Mouse (Mus musculus): ENCODE data around the gene Tspan8. TPM values are rescaled to one million over a fixed set of nuclear protein-coding genes. Genes with fewer than 3 reads are reported as not detected.

Tspan8 gene
- polyA plus RNA-seq, 1 experiment from 2014 or later: 0.72 TPM

GRCm38 (mm10) chr10:115825289-115825688, 8.7 kb downstream of the Tspan8 start:
- no peak overlapping the region for H3K9ac ChIP-seq (ENCODE audit: low read length)
- ATAC-seq (ENCODE audit: low FRiP score) (no peak), DNase-seq (ENCODE audit: low spot score, missing footprints) (no peak)
- H3K4me1 ChIP-seq (ENCODE audit: control insufficient read depth, insufficient read depth, low read length): no peaks in the 10 kb centered on the region
- no peaks in the 10 kb centered on the region for H3K27me3 ChIP-seq (ENCODE audit: control insufficient read depth, insufficient read depth, low read length)
- H3K27ac ChIP-seq (ENCODE audit: low read depth, low read length): no peak overlapping the region
- WGBS: 92% methylated on average over 7 of the region's 7 CpGs
- no peaks in the 10 kb centered on the region for H3K9me3 ChIP-seq (ENCODE audit: control insufficient read depth, low read length)
- no peaks in the 10 kb centered on the region for H3K36me3 ChIP-seq (ENCODE audit: control insufficient read depth, insufficient read depth, low read length)
- no peak overlapping the region for H3K4me2 ChIP-seq
- no peak overlapping the region for H3K4me3 ChIP-seq (ENCODE audit: low read depth, low read length)

GRCm38 (mm10) chr10:115828872-115829271, 12.2 kb downstream of the Tspan8 start:
- H3K4me1 ChIP-seq (ENCODE audit: control insufficient read depth, insufficient read depth, low read length): no peaks in the 10 kb centered on the region
- DNase-seq (ENCODE audit: low spot score, missing footprints) (no peak), ATAC-seq (ENCODE audit: low FRiP score) (no peak)
- H3K4me2 ChIP-seq: no peak overlapping the region
- H3K4me3 ChIP-seq (ENCODE audit: low read depth, low read length): no peak overlapping the region
- H3K27me3 ChIP-seq (ENCODE audit: control insufficient read depth, insufficient read depth, low read length): no peaks in the 10 kb centered on the region
- H3K9me3 ChIP-seq (ENCODE audit: control insufficient read depth, low read length): no peaks in the 10 kb centered on the region
- H3K36me3 ChIP-seq (ENCODE audit: control insufficient read depth, insufficient read depth, low read length): no peaks in the 10 kb centered on the region
- H3K27ac ChIP-seq (ENCODE audit: low read depth, low read length): no peak overlapping the region
- no peak overlapping the region for H3K9ac ChIP-seq (ENCODE audit: low read length)
- 84% methylated on average over 5 of the region's 5 CpGs for WGBS

- Histone ChIP-seq H3K4me3 (ENCODE audit: low read depth, low read length) (no peak overlapping the region), H3K4me1 (ENCODE audit: control insufficient read depth, insufficient read depth, low read length) (no peaks in the 10 kb centered on the region), H3K9ac (ENCODE audit: low read length) (no peak overlapping the region), H3K36me3 (ENCODE audit: control insufficient read depth, insufficient read depth, low read length) (no peaks in the 10 kb centered on the region), H3K27me3 (ENCODE audit: control insufficient read depth, insufficient read depth, low read length) (no peaks in the 10 kb centered on the region), H3K27ac (ENCODE audit: low read depth, low read length) (no peak overlapping the region), H3K9me3 (ENCODE audit: control insufficient read depth, low read length) (no peaks in the 10 kb centered on the region), H3K4me2 (no peak overlapping the region)
- DNase-seq (ENCODE audit: low spot score, missing footprints) (no peak), ATAC-seq (ENCODE audit: low FRiP score) (no peak)
- WGBS: 79% methylated on average over 1 of the region's 1 CpGs
Measured at GRCm38 (mm10) chr10:115829696-115830095, 13.1 kb downstream of the Tspan8 start.

GRCm38 (mm10) chr10:115830726-115831125, 14.1 kb downstream of the Tspan8 start:
- Histone ChIP-seq H3K4me3 (ENCODE audit: low read depth, low read length) (no peak overlapping the region), H3K9ac (ENCODE audit: low read length) (no peak overlapping the region), H3K27ac (ENCODE audit: low read depth, low read length) (no peak overlapping the region), H3K27me3 (ENCODE audit: control insufficient read depth, insufficient read depth, low read length) (no peaks in the 10 kb centered on the region), H3K4me1 (ENCODE audit: control insufficient read depth, insufficient read depth, low read length) (no peaks in the 10 kb centered on the region), H3K9me3 (ENCODE audit: control insufficient read depth, low read length) (no peaks in the 10 kb centered on the region), H3K4me2 (no peak overlapping the region), H3K36me3 (ENCODE audit: control insufficient read depth, insufficient read depth, low read length) (no peaks in the 10 kb centered on the region)
- 63% methylated on average over 3 of the region's 3 CpGs for WGBS
- no peak for ATAC-seq (ENCODE audit: low FRiP score)
- no peak for DNase-seq (ENCODE audit: low spot score, missing footprints)

GRCm38 (mm10) chr10:115834017-115834416, 17.4 kb downstream of the Tspan8 start:
- Histone ChIP-seq H3K4me2 (no peak overlapping the region), H3K4me1 (ENCODE audit: control insufficient read depth, insufficient read depth, low read length) (no peaks in the 10 kb centered on the region), H3K27me3 (ENCODE audit: control insufficient read depth, insufficient read depth, low read length) (no peaks in the 10 kb centered on the region), H3K36me3 (ENCODE audit: control insufficient read depth, insufficient read depth, low read length) (no peaks in the 10 kb centered on the region), H3K9ac (ENCODE audit: low read length) (no peak overlapping the region), H3K9me3 (ENCODE audit: control insufficient read depth, low read length) (no peaks in the 10 kb centered on the region), H3K27ac (ENCODE audit: low read depth, low read length) (no peak overlapping the region), H3K4me3 (ENCODE audit: low read depth, low read length) (no peak overlapping the region)
- 90% methylated on average over 6 of the region's 6 CpGs for WGBS
- ATAC-seq (ENCODE audit: low FRiP score): no peak
- no peak for DNase-seq (ENCODE audit: low spot score, missing footprints)

- no peak overlapping the region for H3K4me2 ChIP-seq
- DNase-seq (ENCODE audit: low spot score, missing footprints) (no peak), ATAC-seq (ENCODE audit: low FRiP score) (no peak)
- H3K4me1 ChIP-seq (ENCODE audit: control insufficient read depth, insufficient read depth, low read length): no peaks in the 10 kb centered on the region
- no peak overlapping the region for H3K27ac ChIP-seq (ENCODE audit: low read depth, low read length)
- 85% methylated on average over 18 of the region's 18 CpGs for WGBS
- H3K36me3 ChIP-seq (ENCODE audit: control insufficient read depth, insufficient read depth, low read length): no peaks in the 10 kb centered on the region
- no peaks in the 10 kb centered on the region for H3K9me3 ChIP-seq (ENCODE audit: control insufficient read depth, low read length)
- no peak overlapping the region for H3K4me3 ChIP-seq (ENCODE audit: low read depth, low read length)
- H3K27me3 ChIP-seq (ENCODE audit: control insufficient read depth, insufficient read depth, low read length): no peaks in the 10 kb centered on the region
- H3K9ac ChIP-seq (ENCODE audit: low read length): no peak overlapping the region
Measured at GRCm38 (mm10) chr10:115846930-115847329, 30.3 kb downstream of the Tspan8 start.

- Histone ChIP-seq H3K4me2 (no peak overlapping the region), H3K4me3 (ENCODE audit: low read depth, low read length) (no peak overlapping the region), H3K4me1 (ENCODE audit: control insufficient read depth, insufficient read depth, low read length) (no peaks in the 10 kb centered on the region), H3K9ac (ENCODE audit: low read length) (no peak overlapping the region), H3K9me3 (ENCODE audit: control insufficient read depth, low read length) (no peaks in the 10 kb centered on the region), H3K36me3 (ENCODE audit: control insufficient read depth, insufficient read depth, low read length) (no peaks in the 10 kb centered on the region), H3K27ac (ENCODE audit: low read depth, low read length) (no peak overlapping the region), H3K27me3 (ENCODE audit: control insufficient read depth, insufficient read depth, low read length) (no peaks in the 10 kb centered on the region)
- 88% methylated on average over 1 of the region's 1 CpGs for WGBS
- DNase-seq (ENCODE audit: low spot score, missing footprints) (no peak), ATAC-seq (ENCODE audit: low FRiP score) (no peak)
Measured at GRCm38 (mm10) chr10:115848511-115848910, 31.9 kb downstream of the Tspan8 start.

- Histone ChIP-seq H3K36me3 (ENCODE audit: control insufficient read depth, insufficient read depth, low read length) (no peaks in the 10 kb centered on the region), H3K9ac (ENCODE audit: low read length) (no peak overlapping the region), H3K4me2 (no peak overlapping the region), H3K4me1 (ENCODE audit: control insufficient read depth, insufficient read depth, low read length) (no peaks in the 10 kb centered on the region), H3K27ac (ENCODE audit: low read depth, low read length) (no peak overlapping the region), H3K9me3 (ENCODE audit: control insufficient read depth, low read length) (no peaks in the 10 kb centered on the region), H3K27me3 (ENCODE audit: control insufficient read depth, insufficient read depth, low read length) (no peaks in the 10 kb centered on the region), H3K4me3 (ENCODE audit: low read depth, low read length) (no peak overlapping the region)
- DNase-seq (ENCODE audit: low spot score, missing footprints) (no peak), ATAC-seq (ENCODE audit: low FRiP score) (no peak)
- 86% methylated on average over 14 of the region's 15 CpGs for WGBS
Measured at GRCm38 (mm10) chr10:115860210-115860880, 43.7 kb downstream of the Tspan8 start.

- no peaks in the 10 kb centered on the region for H3K27me3 ChIP-seq (ENCODE audit: control insufficient read depth, insufficient read depth, low read length)
- no peak overlapping the region for H3K4me3 ChIP-seq (ENCODE audit: low read depth, low read length)
- H3K9ac ChIP-seq (ENCODE audit: low read length): no peak overlapping the region
- no peaks in the 10 kb centered on the region for H3K4me1 ChIP-seq (ENCODE audit: control insufficient read depth, insufficient read depth, low read length)
- DNase-seq (ENCODE audit: low spot score, missing footprints): no peak
- H3K4me2 ChIP-seq: no peak overlapping the region
- 75% methylated on average over 5 of the region's 5 CpGs for WGBS
- no peaks in the 10 kb centered on the region for H3K36me3 ChIP-seq (ENCODE audit: control insufficient read depth, insufficient read depth, low read length)
- no peak for ATAC-seq (ENCODE audit: low FRiP score)
- H3K27ac ChIP-seq (ENCODE audit: low read depth, low read length): no peak overlapping the region
- no peaks in the 10 kb centered on the region for H3K9me3 ChIP-seq (ENCODE audit: control insufficient read depth, low read length)
Measured at GRCm38 (mm10) chr10:115861967-115862366, 45.3 kb downstream of the Tspan8 start.
